Mouse (Mus musculus): ENCODE measurements around the gene Serpina3a. TPM values are rescaled to one million over a fixed set of nuclear protein-coding genes. Genes with fewer than 3 reads are reported as not detected.

Serpina3a gene
- total RNA-seq, 2 experiments from 2014 or later: not detected

DNA sequence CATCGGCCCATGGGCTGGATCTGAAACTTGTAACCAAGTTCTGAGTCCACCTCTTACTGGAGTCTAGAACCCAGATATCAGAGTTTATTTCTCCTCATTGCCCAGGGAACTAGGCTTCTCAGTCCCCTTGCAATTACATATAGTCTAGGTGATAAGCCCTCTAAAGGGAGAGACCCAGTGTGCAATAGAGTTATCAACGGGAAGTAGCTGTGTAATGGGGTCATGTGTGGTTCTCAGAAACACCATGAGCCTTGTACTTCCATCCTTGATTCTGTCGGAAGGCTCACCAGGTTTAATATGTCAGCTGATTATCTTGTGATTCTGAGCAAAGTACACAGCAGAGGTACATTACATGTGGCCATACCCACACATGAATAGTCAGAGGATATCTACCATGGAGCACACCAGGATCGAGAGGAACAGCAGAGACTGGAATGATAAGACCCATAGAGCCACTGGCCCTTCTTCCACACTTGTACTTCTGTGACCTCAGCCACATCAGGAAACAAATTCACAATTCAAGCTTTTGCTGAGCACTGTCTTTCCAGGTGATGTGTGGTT is 28.1 kb downstream of the Serpina3a start:
- no peak for DNase-seq
- intact Hi-C loops (cut with DNase I; ENCODE audit: low total_unique reads): no loop called here

DNA sequence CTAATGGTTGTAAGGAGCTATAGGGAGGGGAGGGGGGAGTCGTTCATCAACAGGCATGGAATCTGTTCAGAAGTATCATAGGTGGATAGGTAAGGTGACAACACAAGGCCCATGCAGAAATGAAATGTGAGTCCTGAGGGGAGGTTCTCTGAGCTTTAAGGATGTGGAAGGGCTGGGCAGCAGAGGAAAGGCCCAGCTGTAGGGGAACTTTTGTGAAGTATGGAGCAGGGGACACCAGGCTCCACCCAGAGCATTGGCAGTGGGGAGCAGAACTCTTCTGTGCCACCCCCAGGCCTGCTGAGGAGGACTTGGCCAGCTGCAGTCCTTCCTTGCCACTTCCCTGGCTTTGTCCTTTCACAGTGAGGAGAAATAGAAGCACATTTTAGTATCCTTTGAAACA is 29.0 kb downstream of the Serpina3a start:
- no peak for DNase-seq
- intact Hi-C loops (cut with DNase I; ENCODE audit: low total_unique reads): no loop called here

DNA sequence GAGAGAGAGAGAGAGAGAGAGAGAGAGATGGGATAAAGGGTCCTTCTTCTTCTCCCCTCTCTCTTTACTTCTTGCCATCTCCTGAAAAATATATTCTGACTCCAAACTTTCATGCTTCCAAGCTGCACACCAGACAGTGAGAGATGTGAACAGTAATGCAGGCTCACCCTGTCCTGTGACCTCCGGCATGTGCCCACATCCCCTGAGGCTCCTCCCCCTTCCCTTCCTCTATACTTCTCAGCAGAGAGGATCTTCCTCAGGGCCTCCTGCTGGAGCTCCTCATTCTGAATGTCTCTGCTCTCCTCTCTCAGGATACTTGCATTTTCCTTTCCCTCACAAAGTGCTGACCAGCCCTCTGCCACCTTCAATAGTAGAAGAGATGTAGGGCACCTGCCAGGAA is 29.9 kb downstream of the Serpina3a start:
- intact Hi-C loops (cut with DNase I; ENCODE audit: low total_unique reads): no loop called here
- no peak for DNase-seq

DNA sequence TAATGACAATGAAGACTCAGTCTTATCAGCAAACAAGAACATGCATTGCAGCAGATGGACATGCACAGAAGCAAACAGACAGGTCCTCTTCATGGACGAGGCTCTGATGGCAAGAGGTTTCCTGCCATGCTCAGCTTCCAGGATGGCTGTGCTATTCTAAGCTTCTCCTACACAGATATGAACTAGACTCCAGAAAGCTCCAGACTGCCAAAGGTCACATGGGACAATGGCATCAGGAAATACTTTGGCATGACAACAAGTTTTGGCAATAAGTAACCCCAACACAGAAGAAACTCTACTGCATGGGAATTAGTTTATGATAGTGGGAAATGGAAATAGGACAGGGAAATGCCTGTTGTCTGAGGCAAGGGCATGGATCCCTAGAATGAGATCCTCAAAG is 30.8 kb downstream of the Serpina3a start:
- DNase-seq: no peak
- intact Hi-C loops (cut with DNase I; ENCODE audit: low total_unique reads): no loop called here

DNA sequence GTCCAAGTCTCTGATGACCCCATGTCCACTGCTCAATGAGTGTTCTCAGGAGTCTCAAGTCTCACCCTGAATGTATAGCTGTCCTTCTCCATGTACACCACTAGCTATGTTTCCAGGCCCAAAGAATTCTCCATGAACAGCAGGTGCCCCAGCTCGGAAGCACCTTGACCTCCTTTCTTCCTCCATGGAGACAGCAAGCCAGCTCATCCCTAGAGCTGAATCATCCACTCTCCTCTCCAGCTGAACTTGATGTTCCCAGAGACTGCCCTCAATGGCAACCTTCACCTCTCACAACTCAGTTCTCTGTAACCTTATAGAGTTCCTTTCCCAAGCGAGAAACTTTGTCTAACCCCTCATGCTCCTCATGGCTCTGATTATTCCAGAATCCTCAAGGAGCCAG is 33.0 kb downstream of the Serpina3a start:
- intact Hi-C loops (cut with DNase I; ENCODE audit: low total_unique reads): no loop called here
- DNase-seq: no peak

DNA sequence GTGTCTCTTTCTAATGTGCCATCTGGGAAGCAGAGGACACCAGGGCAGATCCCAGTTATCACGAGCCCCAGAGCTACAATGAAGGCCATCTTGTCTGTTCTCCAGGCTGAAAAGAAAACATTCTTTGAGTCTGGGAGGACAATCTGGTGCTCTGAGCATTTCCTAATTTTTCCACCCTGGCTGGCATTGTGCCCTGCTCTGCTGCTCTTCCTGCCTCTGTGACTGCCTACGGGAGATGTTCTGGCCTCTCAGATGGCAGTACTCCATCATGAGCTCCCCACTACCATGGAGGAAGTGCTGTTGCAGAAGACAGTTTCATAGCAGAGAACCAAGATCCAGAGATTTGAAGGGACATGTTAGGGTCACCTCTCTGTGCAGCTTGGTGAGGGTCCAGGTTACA is 39.5 kb downstream of the Serpina3a start:
- no peak for DNase-seq
- intact Hi-C loops (cut with DNase I; ENCODE audit: low total_unique reads): no loop called here

DNA sequence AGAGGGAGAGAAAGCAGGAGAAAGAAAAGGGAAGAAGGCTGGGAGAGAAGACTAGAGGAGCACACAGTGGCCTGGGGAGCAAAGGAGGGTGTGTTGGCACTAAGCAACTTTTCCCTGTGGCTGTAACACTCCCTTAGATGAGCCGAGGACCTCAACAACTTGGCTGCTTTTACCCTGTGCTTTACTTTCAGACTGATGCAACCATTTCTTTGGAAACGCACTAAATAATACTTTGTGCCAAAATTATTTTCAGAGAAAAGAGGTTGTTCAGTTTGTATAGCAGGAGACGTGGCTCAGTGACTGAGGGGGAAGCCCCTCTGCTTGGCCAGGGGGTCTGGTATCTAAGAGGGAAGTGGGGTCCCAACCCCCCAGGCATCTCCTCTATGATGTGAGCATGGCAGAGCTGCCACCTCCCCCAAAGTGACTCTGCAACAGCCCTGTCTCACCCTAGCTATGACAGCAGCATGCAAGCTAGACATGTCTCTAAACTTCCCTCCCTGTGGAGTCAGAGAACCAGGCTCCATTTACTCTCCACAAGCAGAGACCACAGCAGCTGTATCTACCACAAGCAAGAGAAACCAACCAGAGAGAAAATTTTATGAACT is 40.6 kb downstream of the Serpina3a start:
- DNase-seq: no peak
- intact Hi-C loops (cut with DNase I; ENCODE audit: low total_unique reads): no loop called here

DNA sequence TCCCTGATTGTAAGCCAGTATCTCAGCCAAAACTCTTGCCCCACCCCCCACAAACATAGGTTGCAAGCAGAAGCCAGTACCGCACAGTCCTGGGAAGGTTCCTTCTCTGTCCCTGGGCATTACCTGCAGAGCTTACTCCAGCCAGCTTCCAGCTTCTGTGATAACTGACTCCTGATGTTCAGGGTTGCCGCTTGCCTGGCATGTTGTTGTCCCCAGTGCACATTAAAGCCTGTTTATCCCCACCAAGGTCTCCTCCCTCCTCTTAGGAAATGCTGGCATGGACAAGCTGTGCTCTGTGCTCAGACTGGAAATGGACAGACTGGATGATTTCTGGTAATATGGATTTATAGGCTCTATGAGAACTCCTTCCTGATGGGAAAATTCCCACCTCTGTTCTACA is 41.1 kb downstream of the Serpina3a start, which contains the start of gene Serpina3c:
Serpina3c (minus strand) TSS at position 215 of the 400 bp plus-strand sequence.
- intact Hi-C loops (cut with DNase I; ENCODE audit: low total_unique reads): no loop called here
- no peak for DNase-seq

Other genes with a start within 250 kb of the Serpina3a start
- not detected for gene Serpina1a, start 249.2 kb upstream of the Serpina3a start, total RNA-seq (2021)
- gene Serpina1c, start 207.8 kb upstream of the Serpina3a start, total RNA-seq (2021): not detected
- gene Serpina1e, start 153.7 kb upstream of the Serpina3a start, total RNA-seq (2021): not detected
- not detected for gene Serpina11, start 122.8 kb upstream of the Serpina3a start, total RNA-seq (2021)
- not detected for gene Serpina9, start 99.0 kb upstream of the Serpina3a start, total RNA-seq (2021)
- not detected for gene Serpina12, start 68.3 kb upstream of the Serpina3a start, total RNA-seq (2021)
- not detected for gene Serpina5, start 11.6 kb upstream of the Serpina3a start, total RNA-seq (2021)
- not detected for gene Serpina3b, start 15.3 kb downstream of the Serpina3a start, total RNA-seq (2021)
- gene Serpina3c, start 41.1 kb downstream of the Serpina3a start, total RNA-seq (2021): 1 to 10 TPM; 1.2 TPM
- not detected for gene Serpina3f, start 101.8 kb downstream of the Serpina3a start, total RNA-seq (2021)
- gene Serpina3g, start 123.5 kb downstream of the Serpina3a start, total RNA-seq (2021): not detected
- gene Serpina3i, start 150.4 kb downstream of the Serpina3a start, total RNA-seq (2021): not detected
- not detected for gene Serpina3j, start 201.8 kb downstream of the Serpina3a start, total RNA-seq (2021)
- gene Serpina3k, start 225.8 kb downstream of the Serpina3a start, total RNA-seq (2021): not detected
- gene Serpina3m, start 225.8 kb downstream of the Serpina3a start, total RNA-seq (2021): not detected